Mouse (Mus musculus) WW6 (cell line): ENCODE data around the gene Cbfb.

ENCODE experiments used
- DNase-seq: peaks from one replicate; pipeline ENCODE4 v3.0.0-alpha.2; 2013; ENCODE audit warnings: low read depth, low spot score

Cbfb gene

DNA sequence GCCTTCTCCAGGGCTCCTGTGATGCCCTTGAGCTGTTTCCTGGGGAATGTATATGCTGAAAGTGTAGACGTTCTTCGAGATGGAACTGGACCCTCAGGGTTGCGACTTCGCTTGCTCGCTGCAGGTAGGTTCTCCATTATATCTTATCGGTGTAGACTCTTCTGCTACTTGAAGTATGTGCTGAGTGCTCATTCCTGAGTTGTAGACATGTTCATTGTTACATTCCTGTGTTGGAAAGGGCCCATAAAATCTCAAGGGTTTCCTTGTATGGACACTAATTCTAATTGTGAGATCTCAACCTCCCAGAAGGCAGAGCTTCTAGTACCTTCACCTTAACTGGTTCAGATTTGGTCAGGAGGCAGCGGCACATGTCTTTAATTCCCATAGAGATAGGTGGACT lies 70.5 kb downstream of the Cbfb start:
- DNase-seq: no peak

DNA sequence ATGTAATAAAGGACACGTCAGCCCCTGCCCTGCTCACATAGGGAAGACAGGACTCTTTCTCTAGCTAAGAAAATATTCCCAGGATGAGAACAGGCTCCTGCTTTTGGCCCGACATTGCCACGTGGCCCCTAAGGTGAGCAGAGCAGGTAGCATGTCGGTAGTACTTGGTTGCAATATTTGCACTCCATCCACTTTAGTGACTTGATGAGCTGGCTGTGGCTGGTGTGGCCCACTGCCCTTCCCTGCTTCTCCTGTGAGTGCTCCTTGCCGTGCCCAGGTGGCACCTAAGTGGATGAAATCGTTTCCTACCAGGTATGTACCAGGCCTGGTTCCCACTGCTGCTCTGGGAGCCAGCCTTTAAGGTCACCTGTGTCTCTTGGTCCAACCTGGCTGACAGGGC lies 81.5 kb downstream of the Cbfb start:
- DNase-seq: no peak

DNA sequence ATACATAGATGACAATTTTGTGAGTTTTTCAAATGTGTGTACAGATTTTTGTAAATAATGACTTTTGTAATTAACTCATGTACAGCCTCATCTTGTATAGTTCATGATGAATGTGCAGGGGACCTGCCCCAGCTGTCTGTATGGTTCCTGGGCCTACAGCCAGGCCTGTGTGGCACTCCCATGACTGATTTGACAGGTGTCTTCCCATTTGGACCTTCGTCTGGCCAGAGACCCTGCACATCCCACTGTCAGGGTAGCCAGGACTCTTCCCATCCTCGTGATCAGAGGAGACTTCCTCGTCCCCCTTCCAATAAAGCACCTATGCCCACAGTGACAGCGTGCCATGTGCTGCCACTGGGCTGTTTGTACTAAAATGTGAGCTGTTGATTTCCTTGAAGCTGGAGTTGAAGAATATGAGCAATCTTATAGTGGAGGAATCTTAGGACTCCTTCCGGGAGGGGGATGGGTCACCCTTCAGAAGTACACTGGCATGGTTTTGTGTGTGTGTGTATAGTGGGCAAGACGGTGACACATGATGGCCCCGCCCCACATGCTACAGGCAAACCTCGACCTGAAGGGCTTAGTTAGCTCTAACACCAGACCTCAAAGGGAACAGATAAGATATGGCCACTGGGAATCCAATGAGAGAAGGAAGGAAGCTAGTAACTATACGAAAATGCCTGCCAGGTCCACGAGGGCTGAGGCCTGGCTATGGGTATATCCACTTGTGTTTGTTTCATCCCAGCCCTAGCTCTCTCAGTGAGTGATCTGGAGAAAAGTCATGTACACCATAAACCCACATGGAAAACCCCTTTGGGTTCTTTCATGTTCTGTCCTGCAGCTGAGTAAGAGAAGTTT lies 82.4 kb downstream of the Cbfb start:
- DNase-seq: no peak

DNA sequence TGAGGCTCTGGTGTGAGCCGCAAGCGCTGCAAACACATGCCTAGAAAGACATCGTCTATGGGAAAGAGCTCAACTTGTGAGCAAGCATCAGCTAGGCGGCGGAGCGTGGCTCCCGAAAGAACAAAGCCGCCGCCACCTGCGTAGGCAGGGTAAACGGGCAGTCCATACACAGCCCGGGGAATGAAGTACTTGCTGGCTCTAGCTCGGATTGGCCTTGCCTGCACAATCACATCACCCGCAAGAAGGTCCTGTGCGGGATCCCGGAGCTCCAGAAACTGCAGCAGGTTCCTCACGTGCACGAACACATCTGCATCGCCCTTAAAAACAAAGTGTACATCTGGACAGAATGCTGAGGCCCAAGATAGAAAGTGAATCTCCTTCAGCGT lies 83.3 kb downstream of the Cbfb start:
- no peak for DNase-seq

DNA sequence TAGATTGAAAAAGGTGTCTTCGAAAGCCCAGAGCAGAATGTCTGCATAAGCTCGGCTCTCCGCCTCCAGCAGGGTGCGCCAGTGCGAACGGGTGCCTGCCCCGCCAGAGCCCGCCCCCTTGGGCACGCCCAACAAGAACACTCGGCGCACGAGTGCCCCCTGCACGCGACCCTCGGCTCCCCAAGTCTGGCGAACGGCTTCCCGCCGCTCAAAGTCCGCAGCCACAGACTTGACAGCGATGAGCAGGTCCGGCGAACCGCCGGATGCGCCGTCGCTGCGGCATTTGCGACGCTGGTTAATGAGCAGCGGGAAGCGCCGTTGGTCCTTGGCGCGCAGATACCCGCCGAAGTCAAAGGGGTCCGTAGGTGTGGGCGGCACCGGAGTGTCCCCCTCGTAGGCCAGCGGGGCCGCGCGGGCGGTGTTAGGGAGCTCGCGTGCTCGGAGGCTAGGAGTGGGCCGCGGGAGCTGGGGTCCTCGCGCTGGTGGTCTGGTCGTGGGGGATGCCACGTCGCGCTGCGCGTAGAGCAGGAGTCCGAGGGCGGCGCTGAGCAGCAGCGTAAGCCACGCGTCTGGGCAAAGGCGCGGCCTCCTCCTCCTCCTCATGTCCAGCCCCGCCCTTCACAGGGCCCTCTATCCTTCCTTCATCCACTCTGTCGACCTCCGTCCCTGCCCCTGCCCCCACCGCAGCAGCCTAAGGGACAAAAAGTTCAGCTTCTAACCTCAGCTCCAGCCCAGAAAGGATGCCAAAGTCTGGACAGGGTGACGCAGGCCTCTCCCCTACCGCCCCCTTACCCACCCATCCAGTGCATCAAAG lies 83.9 kb downstream of the Cbfb start:
- peak; percentile 91 for DNase-seq

DNA sequence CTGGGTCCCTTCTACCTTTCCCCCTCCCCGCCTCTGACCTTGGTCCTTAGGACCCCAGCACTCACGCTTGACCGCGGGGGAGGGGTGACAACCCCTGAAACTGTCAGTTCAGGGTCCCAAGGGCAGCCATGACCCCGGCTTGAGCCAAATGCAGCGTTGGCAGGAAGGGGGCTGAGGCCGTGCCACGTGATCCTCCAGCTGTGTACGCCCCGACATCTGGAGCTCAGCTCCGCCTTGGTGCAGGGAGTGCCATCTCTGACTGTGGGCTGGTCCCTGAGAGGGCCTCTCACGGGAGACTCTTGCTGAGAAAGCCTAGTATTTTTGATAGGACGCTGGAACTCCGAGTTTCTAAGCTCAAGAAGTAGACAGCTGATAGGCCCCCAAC lies 84.5 kb downstream of the Cbfb start, which contains the start of gene B3gnt9:
B3gnt9 (minus strand) TSS at position 188 of the 385 bp plus-strand sequence.
- no peak for DNase-seq

DNA sequence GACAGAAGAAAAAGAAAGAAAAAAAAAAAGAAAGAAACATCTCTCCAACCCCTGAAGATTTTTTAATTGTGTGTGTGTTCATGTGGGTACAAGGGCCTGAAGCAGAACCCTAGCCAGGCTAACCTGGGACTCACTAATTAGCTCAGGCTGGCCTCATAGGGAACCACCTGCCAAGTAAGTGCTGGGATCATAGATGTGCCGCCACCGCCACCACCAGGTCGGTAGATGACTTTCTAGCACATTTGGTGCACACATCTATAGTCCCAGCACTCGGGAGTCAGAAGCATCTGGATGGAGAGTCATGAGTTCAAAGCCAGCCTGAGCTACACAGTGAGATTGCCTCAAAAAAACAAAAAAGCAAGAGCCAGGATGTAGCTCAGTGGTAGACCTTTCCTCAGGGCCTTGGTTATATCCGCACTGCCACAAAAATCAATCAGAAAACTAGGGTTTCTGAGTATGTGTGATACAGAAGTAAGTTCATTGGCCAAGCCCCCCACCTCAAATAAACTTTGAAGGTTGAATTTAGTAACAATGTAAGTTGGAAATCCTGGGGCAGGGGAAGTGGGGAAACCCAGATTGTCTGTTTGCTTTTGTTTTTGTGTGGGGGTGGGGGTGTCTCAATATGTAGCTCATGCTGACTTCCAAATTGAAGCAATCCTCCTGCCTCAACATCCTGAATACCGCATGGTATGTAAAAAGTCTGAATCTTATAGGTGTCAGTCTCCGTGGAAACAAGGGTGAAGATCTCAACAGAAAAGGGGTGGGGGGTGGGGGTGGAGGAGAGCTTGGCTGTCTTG lies 87.0 kb downstream of the Cbfb start:
- DNase-seq: no peak

DNA sequence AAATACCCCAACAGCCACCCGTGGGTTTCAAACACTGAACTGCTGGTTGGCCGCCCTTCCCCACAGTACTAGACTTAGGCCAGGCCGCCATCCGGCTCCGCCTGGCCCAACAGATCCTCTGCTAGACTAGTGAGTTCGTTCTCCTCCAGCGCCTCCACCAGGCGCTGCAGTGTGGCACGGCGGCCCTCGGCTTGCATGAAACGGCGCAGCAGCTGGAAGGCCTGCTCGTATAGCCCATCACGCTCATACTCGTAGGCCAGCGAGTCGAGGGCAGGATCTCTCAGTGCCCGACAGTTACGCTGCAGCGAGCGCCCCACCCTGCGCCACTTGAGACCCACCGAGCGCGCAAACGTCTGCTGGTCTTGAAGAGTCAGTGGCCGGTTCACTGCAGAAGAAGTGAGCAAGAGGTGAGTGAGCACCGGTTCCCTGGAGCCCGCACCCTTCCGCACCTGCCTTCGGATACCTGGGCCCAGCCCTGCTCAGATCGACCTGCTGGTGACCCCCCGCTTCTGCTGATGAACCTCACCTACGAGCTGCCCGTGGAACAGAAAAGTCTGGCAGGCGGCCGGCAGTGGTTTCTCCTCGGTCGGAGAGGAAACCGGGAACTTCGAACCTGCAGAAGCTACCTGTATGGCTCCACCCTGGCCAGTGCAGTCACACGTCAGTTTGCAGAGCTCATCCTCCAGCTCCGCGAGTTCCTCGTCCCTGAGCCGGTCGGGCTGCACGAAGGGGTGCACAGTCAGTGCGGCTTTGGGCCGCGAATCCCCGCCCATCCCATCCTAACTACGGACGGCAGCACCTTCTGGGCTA lies 88.6 kb downstream of the Cbfb start:
- DNase-seq: no peak

DNA sequence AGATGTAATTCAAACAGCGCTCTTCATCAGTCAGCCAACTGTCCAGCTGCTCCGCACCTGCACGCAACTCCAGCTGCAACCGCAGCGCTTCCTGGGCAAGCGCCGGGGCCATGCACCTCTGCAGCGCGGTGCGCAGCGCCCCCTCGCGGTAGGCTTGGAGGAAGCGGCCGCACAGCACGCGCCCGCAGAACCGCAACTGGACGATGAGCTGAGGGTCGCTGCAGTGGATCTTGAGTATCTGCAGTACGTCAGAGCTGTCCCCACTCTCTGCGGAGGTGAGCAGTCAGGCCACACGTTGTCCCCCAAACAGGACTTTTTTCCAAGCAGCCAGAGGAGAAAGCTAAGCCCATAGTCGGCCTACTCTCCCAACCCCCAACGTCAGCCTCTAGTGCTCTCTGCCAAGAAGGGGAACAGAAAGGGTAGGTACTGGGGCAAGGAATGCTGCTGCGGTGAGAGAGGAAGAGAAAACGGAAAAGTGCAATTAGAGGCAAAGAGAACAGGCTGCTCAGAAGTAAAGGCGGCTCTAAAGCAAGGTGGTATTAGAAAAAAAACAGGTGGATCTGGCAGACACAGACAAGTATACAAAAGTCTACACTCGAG lies 89.3 kb downstream of the Cbfb start:
- DNase-seq: no peak

DNA sequence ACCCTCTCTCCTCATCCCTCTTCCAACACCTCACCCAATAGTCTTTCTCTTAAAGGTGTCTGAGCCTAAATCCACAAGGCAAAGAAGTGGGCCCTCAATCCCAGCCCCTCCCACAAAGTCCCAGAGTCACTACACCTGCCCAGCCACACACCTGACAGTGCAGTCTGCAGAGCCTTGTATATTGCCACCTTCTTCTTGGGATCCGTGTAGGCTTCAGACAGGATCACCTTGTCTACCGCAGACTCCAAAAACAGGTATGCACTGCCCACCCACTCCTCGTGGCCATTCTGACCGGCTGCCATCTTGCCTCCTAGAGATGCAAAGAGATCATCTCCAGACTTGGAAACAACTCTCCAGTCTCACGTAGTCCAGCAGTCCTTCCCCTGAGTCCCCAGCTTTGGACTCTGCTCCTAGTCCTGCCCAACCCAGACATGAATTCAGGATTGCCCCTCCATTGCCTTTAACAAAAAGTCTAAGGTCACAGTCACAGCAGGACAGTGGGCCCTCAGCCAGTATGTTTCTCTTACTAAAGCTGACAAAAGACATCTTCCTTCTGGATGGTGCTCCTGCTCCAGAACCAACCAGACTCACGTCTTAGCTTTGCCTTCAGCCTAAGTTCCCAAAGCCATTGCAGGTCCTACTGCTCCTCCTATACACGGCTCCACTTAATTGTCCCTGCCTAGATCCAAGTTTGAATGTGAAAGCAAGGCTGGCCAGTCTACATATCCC lies 90.1 kb downstream of the Cbfb start:
- no peak for DNase-seq

DNA sequence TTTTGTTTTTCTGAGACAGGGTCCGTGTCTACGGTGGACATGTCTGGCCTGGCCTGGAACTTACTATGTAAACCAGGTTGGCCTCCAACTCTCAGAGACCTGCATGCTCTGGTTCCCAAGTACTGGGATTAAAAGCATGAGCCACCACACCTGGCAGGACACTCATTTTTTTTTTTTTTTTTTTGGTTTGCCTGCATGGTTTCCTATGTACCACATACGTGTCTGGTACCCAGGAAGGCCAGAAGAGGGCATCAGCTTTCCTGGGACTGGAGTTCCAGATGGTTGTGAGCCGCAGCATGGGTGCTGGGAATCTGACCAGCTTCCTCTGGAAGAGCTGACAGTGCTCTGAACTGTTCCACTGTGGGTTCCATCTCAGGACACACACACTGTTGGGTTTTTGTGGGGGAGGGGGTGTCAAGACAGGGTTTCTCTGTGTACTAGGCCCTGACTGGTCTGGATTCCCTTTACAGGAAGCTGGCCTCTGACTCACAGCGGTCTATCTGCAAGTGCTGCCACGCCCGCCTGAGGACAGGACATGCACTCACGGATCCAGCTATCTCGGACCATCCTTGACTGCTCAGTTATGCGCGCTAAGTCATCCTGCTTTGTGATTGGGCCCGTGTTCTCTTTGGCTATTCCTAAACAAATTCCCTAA lies 91.0 kb downstream of the Cbfb start:
- no peak for DNase-seq

DNA sequence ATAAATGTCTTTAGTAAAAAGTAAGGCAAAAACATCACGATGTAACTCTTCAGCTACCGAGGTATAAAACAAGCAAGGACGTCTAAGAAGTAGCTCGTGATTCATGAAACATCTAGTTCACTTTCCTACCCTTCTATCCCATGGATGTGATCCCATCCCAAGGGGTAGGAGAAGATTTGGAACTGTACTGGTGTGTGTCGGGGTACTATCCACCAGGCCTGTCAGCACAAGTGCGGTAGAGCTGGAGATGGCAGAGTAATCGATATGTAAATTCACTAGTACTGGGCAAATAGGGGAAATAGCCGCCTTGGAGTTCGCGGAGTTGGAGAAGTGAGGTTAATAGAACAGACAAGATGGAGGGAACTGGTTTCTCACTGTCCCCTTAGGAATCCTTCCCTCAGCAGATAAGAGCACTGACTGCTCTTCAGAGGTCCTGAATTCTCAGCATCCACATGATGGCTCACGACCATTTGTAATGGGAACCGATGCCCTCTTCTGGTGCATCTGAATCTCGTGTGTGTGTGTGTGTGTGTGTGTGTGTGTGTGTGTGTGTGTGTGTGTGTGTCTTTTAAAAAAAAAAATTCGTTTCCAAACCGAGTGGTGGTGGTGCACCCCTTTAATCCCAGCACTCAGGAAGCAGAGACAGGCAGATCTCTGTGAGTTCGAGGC lies 92.9 kb downstream of the Cbfb start:
- no peak for DNase-seq

DNA sequence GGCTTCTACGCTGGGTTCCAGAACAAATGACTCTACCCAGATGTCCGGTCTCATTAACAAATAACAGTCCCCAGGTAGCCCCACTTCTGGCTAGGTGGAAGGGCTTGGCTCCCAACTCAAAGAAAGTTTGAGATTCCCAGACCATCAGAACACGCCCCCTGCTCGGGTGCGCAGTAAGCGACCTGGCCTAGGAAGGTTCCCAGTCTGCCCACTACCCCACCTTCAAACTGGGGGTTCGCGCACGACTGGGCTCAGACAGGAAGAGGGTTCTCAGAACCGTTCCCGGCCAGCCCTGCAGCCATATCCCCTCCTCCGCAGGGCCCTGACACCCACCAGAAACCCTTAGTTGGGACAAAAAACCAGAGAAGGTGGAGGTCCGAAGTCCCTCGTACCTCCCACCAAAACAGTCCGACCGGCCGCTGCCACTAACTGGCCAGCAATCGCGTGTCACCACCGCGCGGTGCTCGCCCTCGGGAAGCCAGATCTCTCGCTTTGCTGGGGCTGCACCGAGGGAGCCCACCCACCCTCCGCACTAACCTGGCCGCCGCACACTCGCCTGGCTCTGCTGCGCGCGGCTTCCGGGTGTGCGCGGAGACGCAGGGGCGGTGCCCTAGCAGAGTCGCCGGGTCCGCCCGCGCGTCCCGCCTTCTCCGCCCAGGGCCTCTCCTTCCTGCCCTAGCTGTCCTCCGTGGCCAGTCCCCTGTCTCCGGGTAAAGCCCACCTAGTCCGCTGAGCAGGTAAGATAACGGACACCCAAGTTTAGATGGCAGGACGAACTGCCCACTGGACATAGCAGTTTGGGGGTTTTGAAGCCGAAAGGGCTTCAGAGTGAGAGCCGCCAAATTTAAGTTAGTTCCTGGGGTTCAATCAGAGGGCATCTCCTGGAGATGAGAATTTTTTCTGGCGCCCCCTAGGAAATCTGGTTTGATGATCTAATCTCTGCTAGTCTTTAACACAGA lies 93.8 kb downstream of the Cbfb start, which contains the start of the genes Tradd and Fbxl8:
Tradd (minus strand) TSS at position 586 of the 959 bp plus-strand sequence.
Fbxl8 (plus strand) TSS at position 625 of the 959 bp plus-strand sequence.
- DNase-seq: no peak

DNA sequence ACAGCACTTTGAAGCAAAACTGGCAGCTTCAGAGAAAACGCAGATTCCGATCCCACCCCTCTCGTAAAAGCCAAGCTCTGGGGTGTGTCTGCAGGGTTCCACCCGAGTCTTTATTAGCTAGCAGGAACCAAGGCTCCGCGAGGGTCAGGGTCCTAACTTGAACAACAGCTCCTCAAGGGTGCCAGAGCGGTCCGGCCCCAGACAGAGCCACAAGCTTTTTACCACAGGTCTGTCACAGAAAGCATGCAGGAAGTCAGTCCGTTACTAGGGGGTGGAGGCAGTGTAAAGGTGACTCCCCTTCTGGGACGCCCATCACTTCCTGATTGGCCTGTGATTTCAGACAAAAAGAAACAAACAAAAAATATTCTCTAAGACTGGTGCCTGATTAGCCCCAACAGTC lies 94.7 kb downstream of the Cbfb start:
- no peak for DNase-seq

DNA sequence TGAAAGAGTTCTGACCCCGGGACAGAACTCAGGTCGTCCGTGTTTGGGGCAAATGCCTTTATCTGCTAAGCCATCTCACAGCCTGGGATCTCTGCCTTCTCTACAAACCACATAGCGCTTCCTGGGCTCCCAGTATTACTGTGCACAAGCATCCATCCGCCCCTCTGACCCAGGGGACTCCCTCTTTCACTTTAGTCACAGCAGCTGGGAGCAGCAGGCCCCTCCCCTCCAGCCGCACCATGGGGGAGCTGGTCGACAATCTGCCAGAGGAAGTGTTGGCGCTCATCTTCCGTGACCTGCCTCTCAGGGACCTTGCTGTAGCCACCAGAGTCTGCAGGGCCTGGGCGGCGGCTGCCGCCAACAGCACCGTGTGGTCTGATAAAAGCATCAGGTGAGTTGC lies 96.3 kb downstream of the Cbfb start:
- no peak for DNase-seq
